Comparison of ENCODE assay signal across 30 mouse cellular contexts in genomic region chr11:11677165-11677564, GRCm38 (mm10). TPM values are rescaled to one million over a fixed set of nuclear protein-coding genes. Genes with fewer than 3 reads are reported as not detected.
DNase-seq lines count a peak whose midpoint lies in the region; ATAC-seq and TF ChIP-seq lines count a peak whose summit lies in the region.
"Had no signal": no experiment of that assay in that cellular context is flagged by ENCODE, and none has a peak within 500 bp of the region (broad histone marks: within the 10 kb centered on the region; RNA-seq: fewer than 3 reads in every experiment).

No protein-coding gene starts in this region.

- no peaks in the 10 kb centered on the region for H3K9me3 ChIP-seq in forebrain, postnatal 0 days (ENCODE audit: low read length)
- H3K9me3 ChIP-seq in forebrain, embryonic 13.5 days (replicated peaks), result no peaks in the 10 kb centered on the region
- no peaks in the 10 kb centered on the region for H3K9me3 ChIP-seq in midbrain, embryonic 14.5 days (ENCODE audit: control insufficient read depth, low read length)
- no peaks in the 10 kb centered on the region for H3K9me3 ChIP-seq in midbrain, embryonic 10.5 days (replicated peaks)
- no peaks in the 10 kb centered on the region for H3K9me3 ChIP-seq in midbrain, embryonic 15.5 days
- H3K9me3 ChIP-seq in liver, postnatal 0 days (ENCODE audit: low read length), result no peaks in the 10 kb centered on the region
- H3K9me3 ChIP-seq: forebrain, embryonic 15.5 days; hindbrain, embryonic 10.5 days had no signal

- peak; percentile 36 for ATAC-seq in forebrain, postnatal 0 days
- no peak for ATAC-seq in forebrain, embryonic 13.5 days
- no peak for ATAC-seq in midbrain, embryonic 14.5 days (ENCODE audit: low FRiP score, low TSS enrichment)
- ATAC-seq in midbrain, embryonic 15.5 days (replicated peaks), result peak; percentile 66
- no peak for ATAC-seq in liver, postnatal 0 days
- ATAC-seq: activated CD4-positive, CD25-positive, alpha-beta regulatory T cell, adult 4 months had no signal

- DNase-seq in forebrain, postnatal 0 days, result no peak
- peak; percentile 9 for DNase-seq in midbrain, embryonic 14.5 days
- no peak for DNase-seq in midbrain, embryonic 10.5 days (ENCODE audit: low spot score)
- DNase-seq in liver, postnatal 0 days, result no peak
- no peak for DNase-seq in urinary bladder, postnatal 4 days (ENCODE audit: low spot score in 2 of 2)
- DNase-seq: adrenal gland, adult 8-10 months; adrenal gland, postnatal 25 days; cerebellum, adult 18-20 months; cerebellum, adult 9-10 months; cerebellum, postnatal 14 days; gastrocnemius, adult 2 months; gastrocnemius, postnatal 14 days; heart, adult 11 months had no signal

- TF ChIP-seq CTCF in forebrain, postnatal 0 days (IDR thresholded peaks at IDR 0.05; ENCODE audit: low read depth), result no peak
- TF ChIP-seq CTCF in liver, postnatal 0 days (IDR thresholded peaks at IDR 0.05; ENCODE audit: low read depth), result no peak

- H3K9ac ChIP-seq in forebrain, postnatal 0 days, result no peak overlapping the region
- no peak overlapping the region for H3K9ac ChIP-seq in forebrain, embryonic 13.5 days
- H3K9ac ChIP-seq in midbrain, embryonic 14.5 days (replicated peaks; ENCODE audit: low read length), result no peak overlapping the region
- H3K9ac ChIP-seq in midbrain, embryonic 15.5 days, result no peak overlapping the region
- H3K9ac ChIP-seq in liver, postnatal 0 days (replicated peaks), result no peak overlapping the region
- H3K9ac ChIP-seq: forebrain, embryonic 15.5 days; hindbrain, embryonic 14.5 days had no signal

- no peaks in the 10 kb centered on the region for H3K4me1 ChIP-seq in forebrain, postnatal 0 days (ENCODE audit: insufficient read depth)
- no peaks in the 10 kb centered on the region for H3K4me1 ChIP-seq in forebrain, embryonic 13.5 days
- no peaks in the 10 kb centered on the region for H3K4me1 ChIP-seq in midbrain, embryonic 14.5 days (ENCODE audit: control insufficient read depth, insufficient read depth, low read length)
- no peaks in the 10 kb centered on the region for H3K4me1 ChIP-seq in midbrain, embryonic 10.5 days
- no peaks in the 10 kb centered on the region for H3K4me1 ChIP-seq in midbrain, embryonic 15.5 days
- H3K4me1 ChIP-seq in liver, postnatal 0 days (ENCODE audit: insufficient read depth), result peaks cover 6% of the 10 kb centered on the region; the same call in 1 of the 2 replicates
- H3K4me1 ChIP-seq: forebrain, embryonic 15.5 days; hindbrain, embryonic 10.5 days had no signal

- H3K4me3 ChIP-seq in forebrain, postnatal 0 days (ENCODE audit: low read depth, low read length), result no peak overlapping the region
- no peak overlapping the region for H3K4me3 ChIP-seq in forebrain, embryonic 13.5 days
- no peak overlapping the region for H3K4me3 ChIP-seq in midbrain, embryonic 14.5 days (replicated peaks; ENCODE audit: low read depth, low read length)
- H3K4me3 ChIP-seq in midbrain, embryonic 10.5 days, result no peak overlapping the region
- no peak overlapping the region for H3K4me3 ChIP-seq in midbrain, embryonic 15.5 days
- H3K4me3 ChIP-seq in liver, postnatal 0 days (ENCODE audit: low read depth, low read length), result no peak overlapping the region
- H3K4me3 ChIP-seq: forebrain, embryonic 15.5 days; gastrocnemius, adult 2 months; hindbrain, embryonic 10.5 days had no signal

- H3K27ac ChIP-seq in forebrain, postnatal 0 days (ENCODE audit: low read depth, low read length), result no peak overlapping the region
- no peak overlapping the region for H3K27ac ChIP-seq in forebrain, embryonic 13.5 days
- H3K27ac ChIP-seq in midbrain, embryonic 14.5 days (replicated peaks; ENCODE audit: low read depth, low read length), result no peak overlapping the region
- H3K27ac ChIP-seq in midbrain, embryonic 10.5 days (replicated peaks), result no peak overlapping the region
- no peak overlapping the region for H3K27ac ChIP-seq in midbrain, embryonic 15.5 days
- H3K27ac ChIP-seq in liver, postnatal 0 days (ENCODE audit: low read depth), result no peak overlapping the region
- H3K27ac ChIP-seq: forebrain, embryonic 15.5 days; gastrocnemius, adult 2 months; hindbrain, embryonic 10.5 days; hindbrain, embryonic 14.5 days had no signal

- no peaks in the 10 kb centered on the region for H3K27me3 ChIP-seq in forebrain, postnatal 0 days (ENCODE audit: insufficient read depth, low read length)
- no peaks in the 10 kb centered on the region for H3K27me3 ChIP-seq in forebrain, embryonic 13.5 days
- no peaks in the 10 kb centered on the region for H3K27me3 ChIP-seq in midbrain, embryonic 14.5 days (ENCODE audit: control insufficient read depth, insufficient read depth, low read length)
- H3K27me3 ChIP-seq in midbrain, embryonic 10.5 days (ENCODE audit: low read depth, poor library complexity, severe bottlenecking), result no peaks in the 10 kb centered on the region
- H3K27me3 ChIP-seq in midbrain, embryonic 15.5 days (replicated peaks), result no peaks in the 10 kb centered on the region
- no peaks in the 10 kb centered on the region for H3K27me3 ChIP-seq in liver, postnatal 0 days (ENCODE audit: insufficient read depth, low read length)
- H3K27me3 ChIP-seq: forebrain, embryonic 15.5 days had no signal

- no peak overlapping the region for H3K4me2 ChIP-seq in forebrain, postnatal 0 days (ENCODE audit: low read depth)
- no peak overlapping the region for H3K4me2 ChIP-seq in forebrain, embryonic 13.5 days
- H3K4me2 ChIP-seq in midbrain, embryonic 14.5 days (ENCODE audit: low read length), result no peak overlapping the region
- H3K4me2 ChIP-seq in midbrain, embryonic 15.5 days, result no peak overlapping the region
- H3K4me2 ChIP-seq in liver, postnatal 0 days (ENCODE audit: low read depth, low read length), result no peak overlapping the region
- H3K4me2 ChIP-seq: forebrain, embryonic 15.5 days; heart, embryonic 11.5 days; hindbrain, embryonic 14.5 days had no signal

- H3K36me3 ChIP-seq in forebrain, postnatal 0 days (ENCODE audit: insufficient read depth), result no peaks in the 10 kb centered on the region
- H3K36me3 ChIP-seq in forebrain, embryonic 13.5 days (ENCODE audit: poor library complexity, severe bottlenecking), result no peaks in the 10 kb centered on the region
- H3K36me3 ChIP-seq in midbrain, embryonic 14.5 days (ENCODE audit: control insufficient read depth, insufficient read depth, low read length), result no peaks in the 10 kb centered on the region
- no peaks in the 10 kb centered on the region for H3K36me3 ChIP-seq in midbrain, embryonic 10.5 days
- no peaks in the 10 kb centered on the region for H3K36me3 ChIP-seq in midbrain, embryonic 15.5 days (replicated peaks)
- no peaks in the 10 kb centered on the region for H3K36me3 ChIP-seq in liver, postnatal 0 days (replicated peaks; ENCODE audit: insufficient read depth, low read length)
- H3K36me3 ChIP-seq: forebrain, embryonic 15.5 days; hindbrain, embryonic 10.5 days had no signal

- 78% methylated on average over 7 of the region's 7 CpGs for WGBS in forebrain, postnatal 0 days
- 80% methylated on average over 7 of the region's 7 CpGs for WGBS in forebrain, embryonic 13.5 days
- 88% methylated on average over 7 of the region's 7 CpGs for WGBS in midbrain, embryonic 14.5 days
- WGBS in midbrain, embryonic 10.5 days, result 87% methylated on average over 7 of the region's 7 CpGs
- WGBS in midbrain, embryonic 15.5 days, result 83% methylated on average over 7 of the region's 7 CpGs
- WGBS in liver, postnatal 0 days (ENCODE audit: insufficient replicate concordance), result 86% methylated on average over 7 of the region's 7 CpGs

- TF ChIP-seq EP300 in liver, postnatal 0 days (IDR thresholded peaks at IDR 0.05; ENCODE audit: low read depth), result no peak

RNA-seq across cellular contexts. Expression of gene Ikzf1, which starts 7.6 kb away (rescaled TPM):
- total RNA-seq in forebrain, postnatal 0 days (2014; rRNA removed), result 4.9 and 6.9 TPM in 2 replicates
- 1.8 TPM in 2 replicates for polyA plus RNA-seq in forebrain, postnatal 0 days (2015; fragmentation: Nextera tagmentation; extraction: Ambion mirVana)
- polyA plus RNA-seq in forebrain, embryonic 13.5 days (2015; fragmentation: Nextera tagmentation; extraction: Ambion mirVana), result 0.63 TPM in 2 replicates
- 2.0 and 2.6 TPM in 2 replicates for polyA plus RNA-seq in midbrain, embryonic 14.5 days (2014; fragmentation: Nextera tagmentation; extraction: Ambion mirVana)
- 2.6 and 2.8 TPM in 2 replicates for polyA plus RNA-seq in midbrain, embryonic 10.5 days (2016; fragmentation: Nextera tagmentation; extraction: Ambion mirVana)
- polyA plus RNA-seq in midbrain, embryonic 15.5 days (2015; fragmentation: Nextera tagmentation; extraction: Ambion mirVana), result 1.6 and 1.9 TPM in 2 replicates
- 11.6 and 12.5 TPM in 2 replicates for polyA plus RNA-seq in liver, postnatal 0 days (2015; fragmentation: Nextera tagmentation; extraction: Ambion mirVana)

RNA-seq across cellular contexts. Expression of gene 4930512M02Rik, which starts 49.5 kb away (rescaled TPM):
- not detected in 2 replicates for total RNA-seq in forebrain, postnatal 0 days (2014; rRNA removed)
- polyA plus RNA-seq in forebrain, postnatal 0 days (2015; fragmentation: Nextera tagmentation; extraction: Ambion mirVana), result not detected in 2 replicates
- polyA plus RNA-seq in forebrain, embryonic 13.5 days (2015; fragmentation: Nextera tagmentation; extraction: Ambion mirVana), result not detected in 2 replicates
- polyA plus RNA-seq in midbrain, embryonic 14.5 days (2014; fragmentation: Nextera tagmentation; extraction: Ambion mirVana), result not detected in 2 replicates
- polyA plus RNA-seq in midbrain, embryonic 10.5 days (2016; fragmentation: Nextera tagmentation; extraction: Ambion mirVana), result not detected in 2 replicates
- polyA plus RNA-seq in midbrain, embryonic 15.5 days (2015; fragmentation: Nextera tagmentation; extraction: Ambion mirVana), result not detected in 2 replicates
- polyA plus RNA-seq in liver, postnatal 0 days (2015; fragmentation: Nextera tagmentation; extraction: Ambion mirVana), result not detected in 2 replicates
- total RNA-seq: adrenal gland, adult 8-10 months; adrenal gland, postnatal 25 days; ES-E14; gastrocnemius, adult 2 months; gastrocnemius, postnatal 14 days; gastrocnemius, postnatal 4 days; heart, adult 8-10 months; heart, postnatal 25 days had no signal
- polyA plus RNA-seq: activated CD4-positive, CD25-positive, alpha-beta regulatory T cell, adult 4 months; embryonic facial prominence, embryonic 11.5 days; embryonic facial prominence, embryonic 14.5 days; forebrain, embryonic 11.5 days; forebrain, embryonic 15.5 days; frontal cortex, adult 2 months; heart, embryonic 11.5 days; heart, embryonic 14.5 days; heart, postnatal 0 days; hindbrain, embryonic 10.5 days; hindbrain, embryonic 14.5 days had no signal

Comparison
In these comparisons a context has a peak if more than half of its experiments do, and no peak if none do; other contexts are left out.
1. ATAC-seq: peak in forebrain, postnatal 0 days (single experiment) and midbrain, embryonic 15.5 days (single experiment); none in forebrain, embryonic 13.5 days (single experiment), midbrain, embryonic 14.5 days (single experiment) and liver, postnatal 0 days (single experiment).